Mouse (Mus musculus): ENCODE results near the gene Atg14. TPM values are rescaled to one million over a fixed set of nuclear protein-coding genes. Genes with fewer than 3 reads are reported as not detected.

The Atg14 gene
- polyA plus RNA-seq, 1 experiment: 8.5 TPM

- no peaks in the 10 kb centered on the region; the same call in none of the 2 replicates for H3K4me1 ChIP-seq (replicated peaks; ENCODE audit: control insufficient read depth, insufficient read depth, low read length)
- no peak for TF ChIP-seq POLR2A (IDR thresholded peaks at IDR 0.05; ENCODE audit: control insufficient read depth, extremely low read depth, insufficient read depth, low read length, poor library complexity)
- no peak for TF ChIP-seq CTCF (IDR thresholded peaks at IDR 0.05; ENCODE audit: borderline replicate concordance, control insufficient read depth, extremely low read depth, insufficient read depth, low read length, poor library complexity)
- WGBS: 93% methylated on average over 2 of the region's 2 CpGs
- H3K36me3 ChIP-seq (ENCODE audit: control insufficient read depth, insufficient read depth, low read length): no peaks in the 10 kb centered on the region
- no peak overlapping the region for H3K4me3 ChIP-seq (ENCODE audit: control insufficient read depth, insufficient read depth, low read length)
- no peak for DNase-seq
- H3K27me3 ChIP-seq (ENCODE audit: control insufficient read depth, insufficient read depth, low read length): no peaks in the 10 kb centered on the region
- H3K27ac ChIP-seq (ENCODE audit: control insufficient read depth, insufficient read depth, low read length): no peak overlapping the region
These were observed 76.7 kb downstream of the Atg14 start for GRCm38 (mm10) chr14:47493592-47494361.

Other genes with a start within 250 kb of the Atg14 start
- gene Lgals3, start 202.9 kb downstream of the Atg14 start, polyA plus RNA-seq (2012; rRNA removed): 95.3 and 143 TPM in 2 replicates
- gene Dlgap5, start 152.2 kb downstream of the Atg14 start, polyA plus RNA-seq (2012; rRNA removed): 15.5 and 21.6 TPM in 2 replicates
- gene Fbxo34, start 120.2 kb downstream of the Atg14 start, polyA plus RNA-seq (2012; rRNA removed): 17.6 and 18.1 TPM in 2 replicates
- gene Ktn1, start 77.8 kb upstream of the Atg14 start, polyA plus RNA-seq (2012; rRNA removed): 6.7 and 9.3 TPM in 2 replicates